Mouse (Mus musculus): ENCODE results near the gene Chd1. TPM values are rescaled to one million over a fixed set of nuclear protein-coding genes. Genes with fewer than 3 reads are reported as not detected.

The Chd1 gene
- polyA plus RNA-seq (2014; fragmentation: Illumina TruSeq; extraction: RNeasy Lipid Tissue Mini Kit (QIAGEN cat#74804)) = 64.7 TPM

DNA sequence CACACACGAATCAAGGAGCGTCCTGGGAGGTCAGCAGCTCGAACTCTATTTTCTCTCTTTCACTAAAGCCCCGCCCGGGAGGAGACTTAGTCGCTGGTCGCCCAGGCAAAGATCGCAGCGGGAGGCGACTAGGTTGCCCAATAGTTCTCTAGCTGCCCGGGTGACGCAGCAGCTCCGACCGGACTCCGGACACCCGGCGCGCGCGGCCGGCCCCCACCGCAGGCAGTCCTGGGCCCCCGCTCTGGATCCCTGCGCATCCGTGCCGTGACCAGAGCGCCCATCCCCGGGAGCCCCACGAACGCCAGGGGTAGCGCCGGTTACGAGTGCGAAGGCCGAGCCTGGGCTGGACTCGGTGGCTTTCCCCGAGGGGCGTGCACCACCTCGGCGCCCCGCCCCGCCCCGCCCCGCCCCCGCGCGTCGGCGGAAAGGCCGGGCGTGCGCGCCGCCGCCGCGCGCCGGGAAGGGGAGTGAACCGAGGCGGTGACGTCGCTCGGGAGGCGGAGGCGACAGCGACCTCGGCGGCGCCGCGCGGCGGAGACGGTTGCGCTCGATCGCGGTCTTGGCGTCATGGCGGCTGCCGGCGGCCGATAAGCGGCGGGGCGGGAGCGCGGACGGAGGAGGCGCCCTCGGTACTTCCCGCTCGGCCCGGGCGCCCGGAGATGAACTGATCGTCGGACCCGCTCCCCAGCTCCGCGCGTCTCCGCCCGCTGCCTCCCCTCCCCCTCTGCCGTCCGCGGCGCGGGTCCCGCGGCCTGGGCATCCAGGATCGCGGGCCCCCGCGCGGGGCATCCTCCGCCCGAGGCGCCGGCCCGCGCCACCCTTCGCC is at the start of gene Chd1:
TSS of gene Chd1 (plus strand) at position 493 of the 826 bp plus-strand sequence.

Other genes with a start within 250 kb of the Chd1 start
- gene Psmb1, start 205.2 kb upstream of the Chd1 start, polyA plus RNA-seq (2014; fragmentation: Illumina TruSeq; extraction: RNeasy Lipid Tissue Mini Kit (QIAGEN cat#74804)) = 166 TPM
- 87.6 TPM for gene Tbp, start 205.1 kb upstream of the Chd1 start, polyA plus RNA-seq (2014; fragmentation: Illumina TruSeq; extraction: RNeasy Lipid Tissue Mini Kit (QIAGEN cat#74804))
- 75.0 TPM for gene Pdcd2, start 177.7 kb upstream of the Chd1 start, polyA plus RNA-seq (2014; fragmentation: Illumina TruSeq; extraction: RNeasy Lipid Tissue Mini Kit (QIAGEN cat#74804))
- 3.5 TPM for gene Prdm9, start 140.6 kb upstream of the Chd1 start, polyA plus RNA-seq (2014; fragmentation: Illumina TruSeq; extraction: RNeasy Lipid Tissue Mini Kit (QIAGEN cat#74804))
- gene Rgmb, start 126.1 kb downstream of the Chd1 start, polyA plus RNA-seq (2014; fragmentation: Illumina TruSeq; extraction: RNeasy Lipid Tissue Mini Kit (QIAGEN cat#74804)) = 23.2 TPM